Mouse (Mus musculus): ENCODE measurements around the gene Bach1.

Bach1 gene

DNA sequence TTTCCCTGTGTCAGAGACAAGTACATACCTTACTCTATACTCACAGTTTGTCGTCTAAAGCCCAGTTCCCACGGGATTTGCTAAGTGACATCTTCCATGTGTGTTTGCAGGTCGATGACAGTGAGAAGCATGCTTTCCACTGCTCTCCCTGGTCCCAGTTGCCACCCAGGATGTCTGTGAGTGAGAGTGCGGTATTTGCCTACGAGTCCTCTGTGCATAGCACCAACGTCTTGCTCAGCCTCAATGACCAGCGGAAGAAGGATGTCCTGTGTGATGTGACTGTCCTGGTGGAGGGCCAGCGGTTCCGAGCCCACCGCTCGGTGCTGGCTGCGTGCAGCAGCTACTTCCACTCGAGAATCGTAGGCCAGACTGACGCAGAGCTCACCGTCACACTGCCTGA, 16.5 kb downstream of the Bach1 start:
- DNase-seq, result no peak

GRCm38 (mm10) chr16:87716269-87716668, 17.5 kb downstream of the Bach1 start:
- DNase-seq, result no peak

DNA sequence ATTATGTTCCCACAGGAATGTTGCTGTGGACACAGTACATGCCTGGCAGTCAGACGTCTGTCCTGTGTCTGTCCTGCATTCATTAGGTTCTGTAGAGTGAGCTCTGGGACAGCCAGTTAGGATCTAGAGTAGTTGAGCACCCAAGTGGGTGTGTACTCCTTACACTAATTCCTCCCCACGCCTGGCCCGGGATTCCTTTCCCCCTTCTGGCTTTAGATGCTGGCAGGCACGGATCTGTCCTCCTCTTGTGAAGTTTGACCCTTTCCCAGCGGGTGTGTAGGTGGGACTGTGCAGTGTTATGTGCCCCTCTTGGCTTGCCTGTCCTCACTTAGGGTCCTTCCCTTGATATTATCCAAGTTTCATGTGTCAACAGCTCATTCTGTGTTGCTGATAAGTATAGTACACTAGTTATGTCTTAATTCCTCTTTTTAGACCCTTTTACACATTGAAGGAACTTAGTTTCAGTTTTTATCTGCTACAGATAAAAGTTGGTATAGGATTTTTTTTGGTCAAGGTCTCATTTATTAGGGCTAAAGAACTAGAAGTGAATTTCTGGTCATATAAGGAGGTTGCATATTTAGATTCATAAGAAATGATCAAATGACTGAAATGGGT, 18.4 kb downstream of the Bach1 start:
- no peak for DNase-seq

DNA sequence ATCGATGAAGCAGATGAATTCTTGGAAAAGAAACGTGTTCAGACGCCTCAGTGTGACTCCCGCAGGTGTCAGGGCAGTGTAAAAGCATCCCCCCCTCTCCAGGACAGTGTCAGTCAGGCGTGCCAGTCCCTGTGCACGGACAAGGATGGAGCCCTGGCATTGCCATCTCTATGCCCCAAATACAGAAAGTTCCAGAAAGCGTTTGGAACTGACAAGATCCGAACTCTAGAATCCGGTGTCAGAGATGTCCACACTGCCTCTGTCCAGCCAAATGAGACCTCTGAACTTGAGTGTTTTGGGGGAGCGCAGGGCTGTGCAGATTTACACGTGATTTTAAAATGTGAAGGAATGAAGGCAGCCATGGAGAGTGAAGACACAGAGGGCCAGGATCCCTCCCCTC, 20.3 kb downstream of the Bach1 start:
- no peak for DNase-seq

DNA sequence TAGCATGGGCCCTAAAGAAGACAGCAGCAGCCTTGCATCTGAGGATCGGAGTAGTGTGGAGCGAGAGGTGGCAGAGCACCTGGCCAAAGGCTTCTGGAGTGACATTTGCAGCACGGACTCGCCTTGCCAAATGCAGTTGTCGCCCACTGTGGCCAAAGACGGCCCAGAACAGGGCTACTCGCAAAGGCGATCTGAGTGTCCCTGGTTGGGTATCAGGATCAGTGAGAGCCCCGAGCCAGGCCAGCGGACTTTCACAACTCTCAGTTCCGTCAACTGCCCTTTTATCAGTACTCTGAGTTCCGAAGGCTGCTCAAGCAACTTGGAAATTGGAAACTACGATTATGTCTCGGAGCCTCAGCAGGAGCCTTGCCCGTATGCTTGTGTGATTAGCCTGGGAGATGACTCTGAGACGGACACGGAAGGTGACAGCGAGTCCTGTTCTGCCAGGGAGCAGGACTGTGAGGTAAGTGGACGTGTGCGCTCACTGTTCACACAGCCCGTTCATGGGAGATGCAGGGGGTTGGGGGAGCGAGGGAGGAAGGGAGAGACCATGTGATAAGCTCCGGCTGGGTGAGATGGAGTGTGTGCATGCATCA, 21.0 kb downstream of the Bach1 start:
- peak; percentile 47 for DNase-seq

DNA sequence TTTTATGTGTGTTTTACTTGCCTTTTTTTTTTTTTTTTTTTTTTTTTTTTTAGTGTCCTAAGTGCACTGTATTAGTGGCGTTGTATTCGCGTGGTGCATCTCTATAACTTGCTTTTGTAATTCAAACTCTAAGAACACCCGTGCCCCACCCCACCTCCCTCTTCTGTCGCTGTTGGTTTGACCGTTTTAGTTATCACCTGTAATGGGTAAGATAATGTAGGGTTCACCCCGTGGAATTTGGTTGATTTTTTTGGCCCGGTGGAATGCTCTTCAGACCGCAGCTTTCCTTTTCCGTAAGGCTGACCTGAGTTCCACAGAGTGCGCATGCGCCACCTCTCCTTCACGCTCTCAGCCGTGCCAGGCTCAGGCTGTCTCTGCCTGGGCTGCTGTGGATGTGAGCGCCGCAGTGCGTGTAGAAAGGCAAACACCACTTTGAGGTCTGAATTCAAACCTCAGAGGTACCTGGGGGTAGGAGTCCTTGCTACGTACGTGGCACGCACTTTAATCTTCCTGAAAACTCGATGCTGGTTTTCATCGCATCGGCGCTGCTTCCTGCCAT, 22.2 kb downstream of the Bach1 start:
- DNase-seq, result no peak

DNA sequence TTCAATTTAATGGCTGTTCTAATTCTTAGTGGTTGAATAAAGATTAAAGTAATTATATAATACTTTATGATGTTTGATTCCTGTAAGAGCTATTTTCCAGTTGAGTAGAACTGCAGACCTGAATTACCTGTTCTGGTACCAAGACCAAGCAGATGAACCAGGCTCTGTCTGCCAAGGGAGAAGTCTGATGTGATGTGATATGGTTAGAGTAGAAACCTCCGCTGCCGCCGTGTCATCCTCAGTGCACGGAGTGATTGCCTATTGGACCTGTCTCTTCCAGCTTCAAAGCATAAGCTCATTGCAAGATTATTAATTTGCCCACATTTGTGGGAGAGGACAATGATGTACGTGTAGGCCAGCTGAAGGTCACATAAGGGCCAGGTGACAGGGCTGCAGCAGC, 24.1 kb downstream of the Bach1 start:
- DNase-seq, result no peak

DNA sequence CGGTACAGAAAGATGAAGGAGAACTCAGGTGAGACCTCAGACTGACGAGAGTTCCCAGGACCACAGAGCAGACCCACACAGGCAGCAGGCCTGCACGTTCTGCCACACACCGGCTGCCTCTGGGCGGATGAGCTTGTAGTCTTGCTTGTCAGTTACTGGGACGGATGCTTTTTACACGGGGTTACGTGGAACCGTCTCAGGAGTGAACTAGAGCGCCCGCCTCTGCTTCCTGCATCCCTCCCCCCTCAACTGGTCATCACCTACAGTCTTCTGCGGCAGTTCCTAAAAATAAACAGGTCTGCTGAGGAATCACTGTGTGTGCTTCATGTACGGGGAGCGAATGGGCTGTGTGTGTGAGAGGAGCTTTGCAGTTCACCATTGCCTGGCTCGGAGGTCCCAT, 24.7 kb downstream of the Bach1 start:
- DNase-seq, result no peak

GRCm38 (mm10) chr16:87724826-87725225, 26.1 kb downstream of the Bach1 start:
- no peak for DNase-seq

DNA sequence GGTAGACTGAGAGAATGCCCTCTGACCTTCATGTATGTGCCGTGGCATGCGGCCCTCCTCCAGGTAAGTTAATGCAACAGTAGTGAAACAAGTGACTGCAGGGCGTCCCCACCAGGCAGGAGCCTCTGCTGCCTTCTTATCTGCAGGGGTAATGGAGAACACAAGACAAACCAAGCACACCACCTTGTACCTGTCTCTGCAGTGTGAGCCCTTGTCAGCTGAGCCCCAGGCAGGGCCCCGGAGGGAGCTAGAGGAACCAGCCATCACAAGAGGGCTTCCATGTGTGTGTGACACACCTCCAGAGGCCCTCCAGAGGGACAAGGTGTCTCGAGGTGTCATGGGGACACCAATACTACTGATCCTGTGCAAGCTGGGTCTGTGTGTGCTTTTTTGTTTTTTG, 26.5 kb downstream of the Bach1 start:
- no peak for DNase-seq

GRCm38 (mm10) chr16:87725963-87726362, 27.2 kb downstream of the Bach1 start:
- no peak for DNase-seq

- no peak for DNase-seq
These were observed 27.6 kb downstream of the Bach1 start for GRCm38 (mm10) chr16:87726369-87726768.

GRCm38 (mm10) chr16:87727250-87727649, 28.5 kb downstream of the Bach1 start:
- no peak for DNase-seq

- DNase-seq, result no peak
These were observed 29.2 kb downstream of the Bach1 start for GRCm38 (mm10) chr16:87727918-87728317.

DNA sequence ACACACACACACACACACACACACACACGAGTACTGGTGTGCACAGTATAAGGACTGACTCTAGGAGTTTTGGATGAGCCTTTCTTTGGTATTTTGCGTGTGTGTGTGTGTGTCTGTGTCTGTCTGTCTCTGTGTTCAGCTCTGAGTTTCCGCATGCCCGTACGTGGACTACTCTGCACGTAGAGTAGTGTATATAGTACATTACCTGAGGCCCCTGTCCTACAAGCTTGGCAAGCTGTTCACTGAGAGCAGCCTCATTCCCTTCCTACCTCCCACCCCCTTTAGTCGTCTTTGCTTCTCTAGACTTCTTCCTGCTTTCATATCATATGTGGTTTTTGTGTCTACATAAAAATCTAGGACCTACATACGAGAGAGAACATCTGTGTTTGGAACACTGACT, 30.0 kb downstream of the Bach1 start:
- no peak for DNase-seq

DNA sequence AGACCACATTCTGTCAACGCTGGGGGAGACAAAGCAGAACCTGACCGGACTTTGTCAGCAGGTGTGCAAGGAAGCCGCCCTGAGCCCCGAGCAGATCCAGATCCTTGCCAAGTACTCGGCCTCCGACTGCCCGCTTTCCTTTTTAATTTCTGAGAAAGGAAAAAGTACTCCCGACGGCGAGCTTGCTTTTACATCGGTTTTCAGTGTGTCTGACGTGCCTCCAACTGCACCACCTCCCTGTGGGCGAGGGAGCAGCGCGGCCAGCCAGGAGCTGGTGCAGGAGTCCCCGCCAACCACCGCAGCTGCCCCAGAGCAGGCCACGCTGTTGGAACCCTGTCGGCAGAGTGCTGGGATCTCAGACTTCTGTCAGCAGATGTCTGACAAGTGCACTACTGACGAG, 30.7 kb downstream of the Bach1 start:
- no peak for DNase-seq

DNA sequence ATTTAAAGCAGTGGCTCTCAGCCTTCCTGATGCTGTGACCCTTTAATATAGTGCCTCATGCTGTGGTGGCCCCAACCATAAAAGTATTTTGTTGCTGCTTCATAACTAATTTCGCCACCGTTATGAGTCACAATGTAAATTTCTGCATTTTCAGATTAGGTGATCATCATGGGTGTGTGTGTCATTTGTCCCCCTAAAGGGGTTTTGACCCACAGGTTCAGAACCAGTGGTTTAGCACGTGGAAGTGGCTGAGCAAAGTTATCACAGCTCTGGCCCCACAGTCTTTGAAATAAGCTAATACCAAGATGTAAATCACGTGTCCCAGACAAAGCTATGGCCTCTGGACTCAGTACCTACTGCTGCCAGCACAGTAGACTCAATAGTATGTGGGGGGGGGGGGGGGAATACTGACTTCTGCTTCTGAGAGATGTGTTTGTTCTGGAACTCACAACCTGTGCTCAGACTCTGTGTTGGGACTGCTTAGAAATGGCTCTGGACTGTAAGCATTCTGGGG, 36.2 kb downstream of the Bach1 start:
- DNase-seq, result no peak

- DNase-seq, result peak; percentile 20
These were observed 37.4 kb downstream of the Bach1 start for GRCm38 (mm10) chr16:87736106-87736505.

GRCm38 (mm10) chr16:87737296-87737695, 38.6 kb downstream of the Bach1 start:
- DNase-seq, result no peak

- DNase-seq, result no peak
These were observed 39.3 kb downstream of the Bach1 start for GRCm38 (mm10) chr16:87737842-87738639.

- no peak for DNase-seq
These were observed 42.4 kb downstream of the Bach1 start for GRCm38 (mm10) chr16:87741034-87741715.

- peak; percentile 75 for DNase-seq
These were observed 44.9 kb downstream of the Bach1 start for GRCm38 (mm10) chr16:87743661-87744060.

DNA sequence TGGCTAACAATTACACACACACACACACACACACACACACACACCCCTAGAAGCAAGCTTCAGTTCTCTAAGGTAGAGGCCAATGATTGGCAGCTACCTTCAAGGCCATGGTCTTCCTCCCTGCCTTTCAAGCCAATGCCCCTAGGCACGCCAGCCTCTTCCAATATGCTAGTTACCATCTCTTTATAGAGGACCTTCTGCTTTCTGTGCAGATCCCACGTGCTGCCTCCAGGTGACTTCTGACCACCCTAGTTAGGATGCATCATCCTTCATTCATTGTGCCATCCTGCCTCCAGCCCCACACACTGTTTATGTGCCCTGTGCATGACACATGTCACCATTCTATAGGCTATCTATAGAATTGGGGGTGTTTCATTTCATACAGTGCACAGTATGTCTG, 45.6 kb downstream of the Bach1 start:
- no peak for DNase-seq

Data from retina, postnatal 1 day (tissue).